Mouse (Mus musculus) midbrain, embryonic 12.5 days (tissue): Measurements from ENCODE around the gene Cntnap5b. TPM values are rescaled to one million over a fixed set of nuclear protein-coding genes. Genes with fewer than 3 reads are reported as not detected.
A peak's percentile ranks its signal among the peaks of the same experiment; 100 is the strongest.

Experiments used
- ATAC-seq: fragments of 200-750 bp; cut with Nextera tagmentation; 2 replicates; pipeline ENCODE4 v1.8.0; 2017; ENCODE audit warnings: low read depth, moderate TSS enrichment, moderate library complexity; ENCODE audit not compliant: low FRiP score
- H3K27ac ChIP-seq: fragments of 300-500 bp; sonication (generic); replicated peaks from 2 replicates; pipeline ENCODE4 v1.5.1; 2016; ENCODE audit warnings: mild to moderate bottlenecking
- H3K27me3 ChIP-seq: fragments of 300-500 bp; sonication (generic); 2 replicates; pipeline ENCODE4 v1.6.1; 2016; ENCODE audit warnings: mild to moderate bottlenecking
- H3K36me3 ChIP-seq: fragments of 300-500 bp; sonication (generic); 2 replicates; pipeline ENCODE4 v1.6.1; 2016
- H3K4me1 ChIP-seq: fragments of 300-500 bp; sonication (generic); 2 replicates; pipeline ENCODE4 v1.6.1; 2016
- H3K4me2 ChIP-seq: fragments of 300-500 bp; sonication (generic); replicated peaks from 2 replicates; pipeline ENCODE4 v1.6.1; 2016; ENCODE audit warnings: mild to moderate bottlenecking, moderate library complexity
- H3K4me3 ChIP-seq: fragments of 300-500 bp; sonication (generic); 2 replicates; pipeline ENCODE4 v1.5.1; 2016; ENCODE audit warnings: mild to moderate bottlenecking
- H3K9ac ChIP-seq: fragments of 300-500 bp; sonication (generic); replicated peaks from 2 replicates; pipeline ENCODE4 v1.6.1; 2016; ENCODE audit warnings: mild to moderate bottlenecking, moderate library complexity
- H3K9me3 ChIP-seq: fragments of 300-500 bp; sonication (generic); 2 replicates; pipeline ENCODE4 v1.6.1; 2016; ENCODE audit warnings: mild to moderate bottlenecking
- WGBS: fragments of 180-500 bp; shearing (Covaris S2); methylation state at CpG from one replicate; pipeline ENCODE4 v1.1.7; 2016; 5-methylcytosine and 5-hydroxymethylcytosine counted together
- polyA plus RNA-seq: library from polyadenylated mRNA; unstranded; fragments of >200 nt; fragmentation: Nextera tagmentation; extraction: Ambion mirVana; gene quantifications from 2 replicates; pipeline ENCODE4 v1.2.1, GENCODE M21; 2016

Cntnap5b gene
- polyA plus RNA-seq, 1 experiment from 2014 or later, result 0.69 TPM

DNA sequence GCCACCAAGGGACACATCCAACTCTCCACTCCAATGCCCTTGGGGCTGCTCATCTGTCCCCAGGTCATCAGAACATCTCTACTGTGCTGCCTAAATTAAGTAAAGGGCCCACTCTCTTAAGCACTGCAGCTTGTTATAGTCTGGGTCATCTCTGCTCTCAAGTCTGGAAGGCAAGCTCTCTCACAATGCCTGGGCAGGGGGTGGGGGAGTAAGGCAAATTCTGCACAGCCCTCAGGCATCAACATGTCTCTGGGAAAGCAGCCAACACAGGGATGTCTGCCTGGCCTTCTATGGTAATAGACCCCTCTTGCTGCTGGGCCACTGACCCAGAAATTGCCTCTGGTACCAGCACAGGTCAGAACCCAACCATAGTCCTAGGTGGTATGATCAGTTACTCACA lies 479.4 kb downstream of the Cntnap5b start:
- Histone ChIP-seq H3K9me3 (no peaks in the 10 kb centered on the region), H3K4me1 (no peaks in the 10 kb centered on the region), H3K4me2 (no peak overlapping the region), H3K36me3 (no peaks in the 10 kb centered on the region), H3K9ac (no peak overlapping the region), H3K27ac (no peak overlapping the region), H3K27me3 (no peaks in the 10 kb centered on the region), H3K4me3 (no peak overlapping the region)
- ATAC-seq, result no peak

DNA sequence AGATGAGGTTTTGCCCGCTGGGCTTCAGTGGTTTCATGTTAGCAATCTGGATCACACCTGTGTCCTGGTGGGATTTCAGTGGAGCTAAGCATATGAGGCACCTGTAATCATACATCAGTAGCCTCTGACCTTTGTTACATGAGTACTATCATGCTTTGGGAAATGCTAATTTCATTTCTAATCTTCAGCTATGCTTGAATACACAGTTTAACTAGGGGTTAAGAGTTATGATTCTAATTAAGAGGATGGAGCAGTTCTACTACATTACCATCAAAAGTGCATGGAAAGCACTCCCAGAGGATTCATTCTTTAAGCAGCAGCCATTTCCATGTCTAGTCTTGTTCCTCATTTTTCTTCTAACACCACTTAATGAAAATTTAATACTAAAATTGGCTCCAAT lies 538.1 kb downstream of the Cntnap5b start:
- ATAC-seq, result no peak
- Histone ChIP-seq H3K4me1 (no peaks in the 10 kb centered on the region), H3K4me3 (no peak overlapping the region), H3K9me3 (no peaks in the 10 kb centered on the region), H3K27me3 (no peaks in the 10 kb centered on the region), H3K36me3 (no peaks in the 10 kb centered on the region), H3K27ac (no peak overlapping the region), H3K4me2 (no peak overlapping the region), H3K9ac (no peak overlapping the region)
- 78% methylated on average over 1 of the region's 1 CpGs for WGBS

DNA sequence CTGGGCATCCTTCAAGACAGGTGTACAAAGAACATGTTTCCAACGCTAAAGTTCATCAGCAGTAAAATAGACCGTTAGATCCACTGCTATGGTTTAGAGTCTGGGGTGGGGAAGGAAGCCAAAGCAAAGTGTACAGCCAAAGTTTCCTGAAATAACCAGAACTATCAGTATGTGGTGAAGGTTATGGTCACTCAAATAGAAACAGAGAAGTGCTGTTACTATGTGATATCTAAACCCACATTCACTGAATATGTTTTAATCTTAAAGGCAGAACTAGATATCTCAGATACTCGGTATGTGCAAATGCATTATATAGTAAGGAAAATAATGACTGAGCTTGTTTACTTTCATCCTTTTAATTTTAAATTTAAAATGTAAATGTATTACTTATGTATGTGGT lies 558.5 kb downstream of the Cntnap5b start:
- no peaks in the 10 kb centered on the region for H3K9me3 ChIP-seq
- no peaks in the 10 kb centered on the region for H3K36me3 ChIP-seq
- H3K27me3 ChIP-seq, result no peaks in the 10 kb centered on the region
- no peaks in the 10 kb centered on the region for H3K4me1 ChIP-seq
- ATAC-seq, result no peak
- WGBS, result 90% methylated on average over 3 of the region's 3 CpGs
- H3K4me2 ChIP-seq, result no peak overlapping the region
- no peak overlapping the region for H3K27ac ChIP-seq
- no peak overlapping the region for H3K4me3 ChIP-seq
- no peak overlapping the region for H3K9ac ChIP-seq

DNA sequence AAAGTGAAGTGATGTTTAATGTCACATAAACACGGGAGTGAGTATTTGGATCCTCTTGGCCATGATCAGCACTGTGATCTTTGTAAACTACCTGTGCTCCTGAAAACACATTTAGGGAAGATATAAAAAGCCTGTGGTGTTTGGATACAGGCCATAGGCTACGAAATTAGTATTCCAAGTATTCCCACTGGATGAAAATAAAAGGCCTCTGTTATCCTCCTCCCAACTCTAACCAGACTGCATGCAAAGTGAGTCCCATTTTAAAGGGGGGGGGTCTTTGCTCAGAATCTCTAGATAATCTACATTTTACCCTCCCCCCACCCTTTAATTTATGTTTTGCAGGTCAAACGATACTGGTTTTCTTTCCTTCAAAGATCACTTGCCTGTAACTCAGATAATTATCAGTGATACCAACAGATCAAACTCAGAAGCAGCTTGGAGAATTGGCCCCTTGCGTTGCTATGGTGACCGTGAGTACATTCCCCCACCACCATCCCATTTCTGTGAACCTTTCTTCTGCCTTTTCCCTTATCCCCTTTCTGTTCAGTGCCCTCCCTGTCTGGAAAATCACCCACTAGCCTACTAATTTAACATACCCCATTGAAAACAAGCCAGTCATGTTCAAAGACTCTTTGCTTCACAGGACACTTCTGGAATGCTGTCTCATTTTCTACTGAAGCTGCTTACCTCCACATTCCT lies 597.0 kb downstream of the Cntnap5b start:
- Histone ChIP-seq H3K4me1 (peaks cover 8% of the 10 kb centered on the region; the same call in 1 of the 2 replicates), H3K36me3 (no peaks in the 10 kb centered on the region), H3K4me3 (no peak overlapping the region), H3K27ac (no peak overlapping the region; the same call in 1 of the 2 replicates), H3K9ac (no peak overlapping the region), H3K4me2 (no peak overlapping the region), H3K27me3 (no peaks in the 10 kb centered on the region), H3K9me3 (no peaks in the 10 kb centered on the region)
- peak; percentile 84 for ATAC-seq
- 53% methylated on average over 5 of the region's 5 CpGs for whole genome bisulfite sequencing

- H3K27ac ChIP-seq, result no peak overlapping the region
- no peaks in the 10 kb centered on the region for H3K9me3 ChIP-seq
- no peaks in the 10 kb centered on the region for H3K4me1 ChIP-seq
- ATAC-seq, result no peak
- no peak overlapping the region for H3K4me2 ChIP-seq
- no peak overlapping the region for H3K9ac ChIP-seq
- no peaks in the 10 kb centered on the region for H3K27me3 ChIP-seq
- no peaks in the 10 kb centered on the region for H3K36me3 ChIP-seq
- no peak overlapping the region for H3K4me3 ChIP-seq
- 95% methylated on average over 1 of the region's 1 CpGs for WGBS
Observed at GRCm38 (mm10) chr1:100386252-100386651, 613.7 kb downstream of the Cntnap5b start.

GRCm38 (mm10) chr1:100394034-100394433 lies 621.5 kb downstream of the Cntnap5b start:
- Histone ChIP-seq H3K27me3 (no peaks in the 10 kb centered on the region), H3K4me1 (no peaks in the 10 kb centered on the region)

DNA sequence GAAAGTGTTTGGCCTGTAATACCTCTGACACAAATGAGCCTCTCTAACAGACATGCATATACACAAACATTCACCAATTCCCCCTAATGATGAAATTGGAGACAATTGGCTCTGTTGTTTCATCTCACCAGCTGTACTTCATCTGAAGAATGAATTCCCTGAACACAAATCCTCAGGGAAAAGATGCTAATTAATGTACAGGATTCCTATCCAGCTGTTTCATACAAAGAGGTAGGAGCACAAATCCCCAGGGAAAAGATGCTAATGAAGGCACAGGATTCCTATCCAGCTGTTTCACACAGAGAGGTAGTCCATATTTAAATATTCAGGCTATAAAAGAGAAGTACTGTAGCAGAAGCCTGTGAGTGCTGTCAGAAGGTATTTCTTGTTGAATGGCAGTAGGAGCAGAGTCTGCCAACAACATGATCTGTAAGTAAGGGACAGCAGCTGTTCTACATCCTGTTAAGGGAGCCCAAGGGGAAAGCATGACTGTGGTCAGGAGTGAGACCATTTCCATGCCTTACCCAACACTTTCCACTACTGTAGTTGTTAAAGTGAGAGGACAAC lies 644.2 kb downstream of the Cntnap5b start:
- peak; percentile 67 for ATAC-seq
- H3K27me3 ChIP-seq, result no peaks in the 10 kb centered on the region
- H3K9ac ChIP-seq, result no peak overlapping the region
- H3K9me3 ChIP-seq, result no peaks in the 10 kb centered on the region
- peak overlapping the region; percentile 52 for H3K27ac ChIP-seq
- peaks cover 9% of the 10 kb centered on the region for H3K4me1 ChIP-seq
- H3K36me3 ChIP-seq, result no peaks in the 10 kb centered on the region
- no peak overlapping the region for H3K4me3 ChIP-seq
- H3K4me2 ChIP-seq, result no peak overlapping the region

More at GRCm38 (mm10) chr1:100394034-100394433, 621.5 kb downstream of the Cntnap5b start:
- no peaks in the 10 kb centered on the region for H3K36me3 ChIP-seq
- H3K9ac ChIP-seq, result no peak overlapping the region
- no peaks in the 10 kb centered on the region for H3K9me3 ChIP-seq
- H3K4me2 ChIP-seq, result no peak overlapping the region
- H3K27ac ChIP-seq, result no peak overlapping the region
- no peak overlapping the region for H3K4me3 ChIP-seq
- ATAC-seq, result no peak

- Histone ChIP-seq H3K4me3 (no peak overlapping the region), H3K36me3 (no peaks in the 10 kb centered on the region), H3K9me3 (no peaks in the 10 kb centered on the region), H3K9ac (no peak overlapping the region), H3K27me3 (no peaks in the 10 kb centered on the region), H3K27ac (no peak overlapping the region), H3K4me2 (no peak overlapping the region), H3K4me1 (no peaks in the 10 kb centered on the region)
- WGBS, result 85% methylated on average over 1 of the region's 1 CpGs
- ATAC-seq, result no peak
Observed at GRCm38 (mm10) chr1:100430038-100430774, 657.6 kb downstream of the Cntnap5b start.

GRCm38 (mm10) chr1:100463877-100464276 lies 691.3 kb downstream of the Cntnap5b start:
- no peak for ATAC-seq
- Histone ChIP-seq H3K9me3 (no peaks in the 10 kb centered on the region), H3K36me3 (no peaks in the 10 kb centered on the region), H3K27ac (no peak overlapping the region), H3K27me3 (no peaks in the 10 kb centered on the region), H3K4me1 (no peaks in the 10 kb centered on the region), H3K4me2 (no peak overlapping the region), H3K4me3 (no peak overlapping the region), H3K9ac (no peak overlapping the region)
- 92% methylated on average over 2 of the region's 2 CpGs for WGBS

DNA sequence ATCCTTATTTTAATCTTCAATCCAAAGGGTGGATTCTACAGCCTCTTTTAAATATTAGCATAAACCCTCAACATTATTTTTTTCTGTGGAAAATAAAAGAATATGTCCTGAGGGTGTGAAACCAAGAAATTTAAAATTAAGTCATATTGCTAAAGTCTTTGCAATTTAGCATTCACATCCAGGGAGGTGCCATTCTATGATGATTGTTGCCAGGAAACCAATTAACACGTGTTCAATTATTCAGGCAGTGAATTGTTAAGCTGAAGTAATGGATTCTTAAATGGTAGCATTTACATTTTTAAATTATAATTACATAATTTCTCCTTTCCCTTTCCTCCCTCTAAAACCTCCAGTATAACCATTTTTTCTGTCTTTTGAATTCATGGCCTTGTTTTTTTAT lies 692.7 kb downstream of the Cntnap5b start:
- H3K4me2 ChIP-seq, result no peak overlapping the region
- ATAC-seq, result no peak

GRCm38 (mm10) chr1:100467595-100467994 lies 695.0 kb downstream of the Cntnap5b start:
- ATAC-seq, result no peak
- Histone ChIP-seq H3K4me3 (no peak overlapping the region), H3K9ac (no peak overlapping the region), H3K27ac (no peak overlapping the region), H3K27me3 (no peaks in the 10 kb centered on the region), H3K4me1 (no peaks in the 10 kb centered on the region), H3K9me3 (no peaks in the 10 kb centered on the region), H3K36me3 (no peaks in the 10 kb centered on the region), H3K4me2 (no peak overlapping the region)
- 74% methylated on average over 1 of the region's 1 CpGs for WGBS

More for the DNA sequence above, 692.7 kb downstream of the Cntnap5b start:
- Histone ChIP-seq H3K27me3 (no peaks in the 10 kb centered on the region), H3K9ac (no peak overlapping the region), H3K36me3 (no peaks in the 10 kb centered on the region), H3K27ac (no peak overlapping the region), H3K4me1 (no peaks in the 10 kb centered on the region), H3K9me3 (no peaks in the 10 kb centered on the region), H3K4me3 (no peak overlapping the region)
- WGBS, result 79% methylated on average over 1 of the region's 1 CpGs

DNA sequence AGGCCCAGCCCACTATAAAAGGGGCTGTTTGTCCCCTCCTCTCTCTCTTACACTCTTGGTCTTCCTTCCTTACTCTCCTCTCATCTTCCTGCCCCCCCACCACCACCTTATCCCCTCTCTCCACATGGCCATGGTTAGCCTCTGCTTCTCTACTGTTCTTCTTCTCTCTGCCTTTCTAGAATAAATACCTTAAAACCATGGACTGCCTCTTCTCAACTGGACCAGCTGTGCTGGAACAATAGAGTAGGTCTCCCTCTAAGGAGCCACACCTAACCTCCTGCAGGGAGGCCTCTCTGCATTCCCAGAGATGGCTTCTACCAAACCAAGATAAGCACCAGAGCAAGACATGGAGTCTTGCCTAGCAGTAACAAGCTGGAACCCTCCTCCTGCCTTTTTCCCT lies 737.3 kb downstream of the Cntnap5b start:
- no peak overlapping the region for H3K27ac ChIP-seq
- ATAC-seq, result no peak
- H3K36me3 ChIP-seq, result no peaks in the 10 kb centered on the region
- no peak overlapping the region for H3K9ac ChIP-seq
- no peaks in the 10 kb centered on the region for H3K27me3 ChIP-seq
- no peaks in the 10 kb centered on the region for H3K9me3 ChIP-seq
- no peak overlapping the region for H3K4me2 ChIP-seq
- H3K4me1 ChIP-seq, result no peaks in the 10 kb centered on the region
- no peak overlapping the region for H3K4me3 ChIP-seq
